Mouse (Mus musculus) midbrain, embryonic 16.5 days (tissue): Measurements from ENCODE around the gene Gm49358. TPM values are rescaled to one million over a fixed set of nuclear protein-coding genes. Genes with fewer than 3 reads are reported as not detected.

Experiments
- ATAC-seq: fragments of 200-750 bp; cut with Nextera tagmentation; 2 replicates; pipeline ENCODE4 v1.8.0; 2017; ENCODE audit warnings: moderate TSS enrichment
- H3K27ac ChIP-seq: fragments of 300-500 bp; sonication (generic); 2 replicates; pipeline ENCODE4 v1.5.1; 2014; ENCODE audit warnings: mild to moderate bottlenecking, low read length, mixed read lengths
- H3K27me3 ChIP-seq: fragments of 300-500 bp; sonication (generic); 2 replicates; pipeline ENCODE4 v1.6.1; 2014; ENCODE audit warnings: low read depth, low read length, mixed read lengths; ENCODE audit not compliant: control insufficient read depth, insufficient read depth
- H3K36me3 ChIP-seq: fragments of 300-500 bp; sonication (generic); 2 replicates; pipeline ENCODE4 v1.6.1; 2014; ENCODE audit warnings: mild to moderate bottlenecking, low read length, moderate library complexity, mixed read lengths; ENCODE audit not compliant: control insufficient read depth, insufficient read depth
- H3K4me1 ChIP-seq: fragments of 300-500 bp; sonication (generic); 2 replicates; pipeline ENCODE4 v1.6.1; 2014; ENCODE audit warnings: mild to moderate bottlenecking, low read length, mixed read lengths; ENCODE audit not compliant: control insufficient read depth, insufficient read depth
- H3K4me2 ChIP-seq: fragments of 300-500 bp; sonication (generic); 2 replicates; pipeline ENCODE4 v1.6.1; 2014; ENCODE audit warnings: mild to moderate bottlenecking, low read length, mixed read lengths
- H3K4me3 ChIP-seq: fragments of 300-500 bp; sonication (generic); 2 replicates; pipeline ENCODE4 v1.5.1; 2014; ENCODE audit warnings: low read depth, mild to moderate bottlenecking, low read length, moderate library complexity, mixed read lengths
- H3K9ac ChIP-seq: fragments of 300-500 bp; sonication (generic); 2 replicates; pipeline ENCODE4 v1.6.1; 2014; ENCODE audit warnings: low read depth, low read length, mixed read lengths
- H3K9me3 ChIP-seq: fragments of 300-500 bp; sonication (generic); replicated peaks from 2 replicates; pipeline ENCODE4 v1.6.1; 2014; ENCODE audit warnings: mild to moderate bottlenecking, low read length, mixed read lengths; ENCODE audit not compliant: control insufficient read depth, poor library complexity, severe bottlenecking
- WGBS: fragments of 180-500 bp; shearing (Covaris S2); extraction: QIAGEN DNeasy Blood & Tissue Kit; methylation state at CpG from one replicate; pipeline ENCODE4 v1.1.7; 2014; 5-methylcytosine and 5-hydroxymethylcytosine counted together
- polyA plus RNA-seq: library from polyadenylated mRNA; unstranded; fragments of >200 nt; fragmentation: Nextera tagmentation; extraction: Ambion mirVana; gene quantifications from 2 replicates; pipeline ENCODE4 v1.2.1, GENCODE M21; 2015

Gm49358 gene
- polyA plus RNA-seq, 1 experiment from 2014 or later = not detected

GRCm38 (mm10) chr10:86815133-86815532, 51.4 kb downstream of the Gm49358 start:
- H3K4me3 ChIP-seq = no peak overlapping the region
- no peaks in the 10 kb centered on the region for H3K9me3 ChIP-seq
- no peak overlapping the region for H3K27ac ChIP-seq
- H3K9ac ChIP-seq = no peak overlapping the region
- H3K4me1 ChIP-seq = peaks cover 4% of the 10 kb centered on the region; the same call in 1 of the 2 replicates
- WGBS = 84% methylated on average over 7 of the region's 7 CpGs
- H3K4me2 ChIP-seq = no peak overlapping the region
- ATAC-seq = no peak
- no peaks in the 10 kb centered on the region for H3K27me3 ChIP-seq
- H3K36me3 ChIP-seq = peaks cover 5% of the 10 kb centered on the region; the same call in 1 of the 2 replicates

- Histone ChIP-seq H3K4me1 (peaks cover 4% of the 10 kb centered on the region; the same call in 1 of the 2 replicates), H3K4me3 (no peak overlapping the region), H3K4me2 (peak overlapping the region; percentile 3; the same call in 1 of the 2 replicates), H3K9me3 (no peaks in the 10 kb centered on the region), H3K36me3 (peaks cover 8% of the 10 kb centered on the region), H3K27me3 (no peaks in the 10 kb centered on the region), H3K27ac (peak overlapping the region; percentile 63), H3K9ac (no peak overlapping the region)
- peak; percentile 91 for ATAC-seq
- 24% methylated on average over 8 of the region's 8 CpGs for WGBS
Observed at GRCm38 (mm10) chr10:86819649-86820165, 55.9 kb downstream of the Gm49358 start.

- Histone ChIP-seq H3K4me3 (no peak overlapping the region), H3K4me2 (no peak overlapping the region), H3K9me3 (no peaks in the 10 kb centered on the region), H3K27me3 (no peaks in the 10 kb centered on the region), H3K36me3 (peaks cover 14% of the 10 kb centered on the region), H3K4me1 (peaks cover 4% of the 10 kb centered on the region; the same call in 1 of the 2 replicates), H3K27ac (no peak overlapping the region), H3K9ac (no peak overlapping the region)
- ATAC-seq = no peak
- 95% methylated on average over 7 of the region's 7 CpGs for WGBS
Observed at GRCm38 (mm10) chr10:86821014-86821413, 57.2 kb downstream of the Gm49358 start.

- no peak for ATAC-seq
- H3K27ac ChIP-seq = no peak overlapping the region
- peaks cover 4% of the 10 kb centered on the region; the same call in 1 of the 2 replicates for H3K4me1 ChIP-seq
- H3K36me3 ChIP-seq = peaks cover 23% of the 10 kb centered on the region
- no peak overlapping the region for H3K4me3 ChIP-seq
- no peaks in the 10 kb centered on the region for H3K27me3 ChIP-seq
- H3K9ac ChIP-seq = no peak overlapping the region
- no peak overlapping the region for H3K4me2 ChIP-seq
- WGBS = 84% methylated on average over 6 of the region's 6 CpGs
- no peaks in the 10 kb centered on the region for H3K9me3 ChIP-seq
Observed at GRCm38 (mm10) chr10:86824093-86824492, 60.3 kb downstream of the Gm49358 start.

- Histone ChIP-seq H3K27ac (no peak overlapping the region), H3K27me3 (no peaks in the 10 kb centered on the region), H3K4me2 (no peak overlapping the region), H3K9ac (no peak overlapping the region), H3K36me3 (peaks cover 24% of the 10 kb centered on the region), H3K4me3 (no peak overlapping the region), H3K4me1 (peaks cover 1% of the 10 kb centered on the region; the same call in 1 of the 2 replicates), H3K9me3 (no peaks in the 10 kb centered on the region)
- WGBS = 83% methylated on average over 14 of the region's 14 CpGs
- no peak for ATAC-seq
Observed at GRCm38 (mm10) chr10:86824871-86825270, 61.1 kb downstream of the Gm49358 start.

DNA sequence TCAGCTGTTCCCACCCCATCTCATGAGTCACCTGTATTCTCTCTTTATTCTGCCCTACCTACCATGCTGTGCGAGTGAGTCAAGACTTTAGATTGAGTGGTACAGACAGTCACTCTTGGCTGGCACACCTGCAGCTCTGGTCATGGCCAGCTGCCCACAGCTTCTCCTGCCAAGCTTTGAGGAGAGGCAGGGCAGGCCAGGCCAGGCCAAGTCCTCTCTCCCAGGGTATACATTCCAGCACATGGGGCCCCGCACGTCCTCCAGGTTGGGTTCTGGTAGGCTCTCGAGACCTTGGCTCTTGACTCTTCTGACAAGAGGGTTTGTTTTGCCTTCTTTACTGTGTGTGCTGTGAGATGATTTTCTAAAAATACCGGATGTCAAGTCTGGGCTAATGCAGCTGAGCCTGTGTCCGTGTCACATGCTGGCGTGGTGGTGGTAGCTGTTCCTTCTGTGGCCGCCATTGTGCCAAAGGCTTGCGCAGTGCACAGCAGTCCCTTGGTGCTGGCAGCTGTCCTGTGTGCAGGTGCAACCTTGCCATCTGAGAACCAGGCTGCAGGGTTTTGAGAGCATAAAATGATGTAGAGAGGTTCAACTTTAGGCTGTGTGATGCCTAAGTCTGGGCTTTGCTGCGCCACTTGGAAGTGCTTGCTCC, 62.2 kb downstream of the Gm49358 start:
- WGBS = 95% methylated on average over 10 of the region's 10 CpGs
- no peaks in the 10 kb centered on the region for H3K4me1 ChIP-seq
- no peak for ATAC-seq

GRCm38 (mm10) chr10:86826929-86827328, 63.2 kb downstream of the Gm49358 start:
- WGBS = 86% methylated on average over 3 of the region's 3 CpGs
- Histone ChIP-seq H3K9me3 (no peaks in the 10 kb centered on the region), H3K36me3 (peaks cover 24% of the 10 kb centered on the region), H3K4me1 (no peaks in the 10 kb centered on the region), H3K4me3 (no peak overlapping the region), H3K27ac (no peak overlapping the region), H3K9ac (no peak overlapping the region), H3K27me3 (no peaks in the 10 kb centered on the region), H3K4me2 (no peak overlapping the region)
- no peak for ATAC-seq

More for the DNA sequence above, 62.2 kb downstream of the Gm49358 start:
- H3K36me3 ChIP-seq = peaks cover 24% of the 10 kb centered on the region
- H3K9me3 ChIP-seq = no peaks in the 10 kb centered on the region
- no peak overlapping the region for H3K4me3 ChIP-seq
- H3K27ac ChIP-seq = no peak overlapping the region
- H3K9ac ChIP-seq = no peak overlapping the region
- H3K27me3 ChIP-seq = no peaks in the 10 kb centered on the region
- H3K4me2 ChIP-seq = no peak overlapping the region

DNA sequence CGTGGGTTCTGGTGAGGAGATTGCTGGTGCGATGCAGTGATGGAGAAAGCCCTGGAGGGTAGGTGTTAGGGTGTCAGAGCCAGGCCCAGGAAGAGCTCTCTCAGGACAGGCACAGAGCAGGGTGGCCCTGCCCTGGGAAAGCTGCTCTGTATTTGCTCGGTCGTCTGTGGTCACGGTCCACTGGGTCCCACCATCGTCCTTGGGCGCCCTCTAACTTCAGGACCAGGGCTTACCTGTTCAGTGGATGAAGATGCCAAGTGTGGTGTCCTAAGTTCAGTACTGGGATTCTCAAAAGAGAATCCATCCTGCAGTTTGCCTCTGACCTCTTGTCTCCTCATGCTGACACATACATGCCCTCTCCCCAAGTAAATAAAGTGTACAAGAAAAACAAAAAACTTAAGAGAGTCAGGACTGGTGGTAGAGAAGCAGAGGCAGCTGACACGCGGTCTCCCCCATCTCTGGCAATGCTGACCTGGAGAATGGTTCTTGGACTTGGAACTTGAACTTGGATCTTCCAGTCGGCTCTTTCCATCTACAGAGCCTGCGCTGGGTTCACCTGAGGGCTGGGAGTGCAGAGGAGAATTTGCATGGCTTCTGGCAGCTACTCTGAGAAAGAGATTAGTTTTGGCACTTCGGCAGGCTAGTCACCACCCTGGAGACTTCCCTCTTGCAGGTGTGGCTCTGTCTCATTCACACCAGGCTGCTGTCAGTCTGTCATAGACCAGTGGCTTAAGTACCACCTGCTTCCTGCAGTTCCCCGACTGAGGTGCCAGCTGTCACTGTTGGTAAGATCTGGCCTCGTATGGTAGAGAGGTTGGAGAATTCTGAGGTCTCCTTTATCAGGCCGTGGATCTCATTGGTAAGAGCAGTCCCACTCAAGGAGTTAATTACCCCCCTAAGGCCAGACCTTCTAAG, 64.7 kb downstream of the Gm49358 start:
- H3K9ac ChIP-seq = no peak overlapping the region
- no peak overlapping the region for H3K27ac ChIP-seq
- no peaks in the 10 kb centered on the region for H3K4me1 ChIP-seq
- no peak overlapping the region for H3K4me3 ChIP-seq
- H3K9me3 ChIP-seq = no peaks in the 10 kb centered on the region
- no peak for ATAC-seq
- H3K4me2 ChIP-seq = no peak overlapping the region
- no peaks in the 10 kb centered on the region for H3K27me3 ChIP-seq
- H3K36me3 ChIP-seq = peaks cover 30% of the 10 kb centered on the region
- 86% methylated on average over 15 of the region's 15 CpGs for WGBS
